Mouse (Mus musculus) kidney, postnatal 0 days (tissue): ENCODE measurements around the gene Tnfsf10. TPM values are rescaled to one million over a fixed set of nuclear protein-coding genes. Genes with fewer than 3 reads are reported as not detected.
"Not testable (repeated sequence)": the region's sequence is repeated elsewhere in the genome, so short reads cannot be mapped to it uniquely, and the experiment has no call there.

Source experiments
- ATAC-seq: fragments of 200-750 bp; cut with Nextera tagmentation; replicated peaks from 2 replicates; pipeline ENCODE4 v1.8.0; 2017; ENCODE audit warnings: low read depth, moderate number of reproducible peaks, moderate TSS enrichment, moderate library complexity; ENCODE audit not compliant: low FRiP score
- DNase-seq: peaks from one replicate; pipeline ENCODE4 v3.0.0-alpha.2; 2016; ENCODE audit warnings: low spot score
- H3K27ac ChIP-seq: fragments of 300-500 bp; sonication (generic); 2 replicates; pipeline ENCODE4 v1.5.1; 2014; ENCODE audit warnings: mild to moderate bottlenecking
- H3K27me3 ChIP-seq: fragments of 300-500 bp; sonication (generic); 2 replicates; pipeline ENCODE4 v1.6.1; 2014; ENCODE audit warnings: low read length, mixed read lengths; ENCODE audit not compliant: insufficient read depth
- H3K36me3 ChIP-seq: fragments of 300-500 bp; sonication (generic); 2 replicates; pipeline ENCODE4 v1.6.1; 2014; ENCODE audit warnings: low read length, mixed read lengths; ENCODE audit not compliant: insufficient read depth
- H3K4me1 ChIP-seq: fragments of 300-500 bp; sonication (generic); replicated peaks from 2 replicates; pipeline ENCODE4 v1.6.1; 2014; ENCODE audit warnings: antibody characterized with exemption, low read length, mixed read lengths; ENCODE audit not compliant: insufficient read depth
- H3K4me2 ChIP-seq: fragments of 300-500 bp; sonication (generic); 2 replicates; pipeline ENCODE4 v1.6.1; 2014; ENCODE audit warnings: mild to moderate bottlenecking, low read length, moderate library complexity, mixed read lengths
- H3K4me3 ChIP-seq: fragments of 300-500 bp; sonication (generic); replicated peaks from 2 replicates; pipeline ENCODE4 v1.5.1; 2014; ENCODE audit warnings: low read depth, low read length
- H3K9ac ChIP-seq: fragments of 300-500 bp; sonication (generic); 2 replicates; pipeline ENCODE4 v1.6.1; 2014; ENCODE audit warnings: low read depth, low read length
- H3K9me3 ChIP-seq: fragments of 300-500 bp; sonication (generic); replicated peaks from 2 replicates; pipeline ENCODE4 v1.6.1; 2016; ENCODE audit warnings: low read length, inconsistent platforms, mixed read lengths
- CTCF ChIP-seq: IDR thresholded peaks from 2 replicates; pipeline ENCODE4 v1.5.1; 2016; ENCODE audit warnings: antibody characterized with exemption, low read depth, mild to moderate bottlenecking, moderate library complexity
- WGBS: fragments of 180-500 bp; shearing (Covaris S2); extraction: QIAGEN DNeasy Blood & Tissue Kit; methylation state at CpG from one replicate; pipeline ENCODE4 v1.1.7; 2014; 5-methylcytosine and 5-hydroxymethylcytosine counted together
- polyA plus RNA-seq: library from polyadenylated mRNA; unstranded; fragments of >200 nt; fragmentation: Nextera tagmentation; extraction: Ambion mirVana; gene quantifications from 2 replicates; pipeline ENCODE4 v1.2.1, GENCODE M21; 2015

Tnfsf10 gene
- polyA plus RNA-seq, 1 experiment from 2014 or later, result 4.1 TPM

DNA sequence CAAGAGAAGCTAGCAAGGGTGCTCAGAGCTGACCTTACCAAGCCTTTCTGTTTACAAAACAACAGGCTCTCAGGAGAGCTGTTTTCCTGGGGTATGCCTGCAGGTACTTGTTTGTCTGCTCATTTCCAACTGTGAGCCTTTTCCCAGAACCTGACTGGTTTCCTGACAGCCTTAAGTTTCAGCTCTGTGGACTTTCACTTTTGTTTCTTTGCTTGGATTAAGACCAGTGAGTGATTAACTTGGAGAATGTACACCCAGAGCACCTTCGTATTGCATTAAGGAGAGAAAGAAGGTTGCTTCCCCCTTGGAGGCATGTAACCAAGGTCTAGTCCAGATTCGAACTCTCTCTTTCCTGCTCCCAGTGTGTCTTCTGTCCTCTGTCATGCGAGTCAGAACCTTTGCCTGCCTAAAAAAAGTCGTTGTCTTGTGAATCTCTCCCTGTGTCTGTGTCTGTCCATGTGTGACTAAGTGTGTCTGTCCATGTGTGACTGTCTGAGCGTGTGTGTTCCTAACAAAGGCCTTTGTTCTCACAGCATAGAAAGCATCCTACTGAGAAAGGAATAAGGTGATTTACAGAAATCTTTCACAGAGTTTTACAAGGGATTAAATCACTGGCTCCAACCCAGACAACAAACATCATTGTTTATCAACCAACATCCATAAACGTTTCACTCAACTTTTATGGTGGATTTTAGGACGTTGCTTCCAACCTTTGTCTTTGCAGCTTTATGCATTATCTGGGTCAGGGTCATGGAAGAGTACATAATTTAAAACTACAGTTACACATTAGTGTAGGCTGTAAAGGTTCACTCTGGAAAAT, 43.7 kb upstream of the Tnfsf10 start:
- Histone ChIP-seq H3K27ac (peak overlapping the region; percentile 77), H3K9me3 (no peaks in the 10 kb centered on the region), H3K36me3 (no peaks in the 10 kb centered on the region), H3K4me3 (no peak overlapping the region), H3K27me3 (no peaks in the 10 kb centered on the region), H3K9ac (no peak overlapping the region), H3K4me1 (peaks cover 18% of the 10 kb centered on the region; the same call in 1 of the 2 replicates), H3K4me2 (no peak overlapping the region)
- no peak for TF ChIP-seq CTCF
- DNase-seq, result peak; percentile 80
- peak; percentile 85 for ATAC-seq
- WGBS, result 8% methylated on average over 7 of the region's 7 CpGs

DNA sequence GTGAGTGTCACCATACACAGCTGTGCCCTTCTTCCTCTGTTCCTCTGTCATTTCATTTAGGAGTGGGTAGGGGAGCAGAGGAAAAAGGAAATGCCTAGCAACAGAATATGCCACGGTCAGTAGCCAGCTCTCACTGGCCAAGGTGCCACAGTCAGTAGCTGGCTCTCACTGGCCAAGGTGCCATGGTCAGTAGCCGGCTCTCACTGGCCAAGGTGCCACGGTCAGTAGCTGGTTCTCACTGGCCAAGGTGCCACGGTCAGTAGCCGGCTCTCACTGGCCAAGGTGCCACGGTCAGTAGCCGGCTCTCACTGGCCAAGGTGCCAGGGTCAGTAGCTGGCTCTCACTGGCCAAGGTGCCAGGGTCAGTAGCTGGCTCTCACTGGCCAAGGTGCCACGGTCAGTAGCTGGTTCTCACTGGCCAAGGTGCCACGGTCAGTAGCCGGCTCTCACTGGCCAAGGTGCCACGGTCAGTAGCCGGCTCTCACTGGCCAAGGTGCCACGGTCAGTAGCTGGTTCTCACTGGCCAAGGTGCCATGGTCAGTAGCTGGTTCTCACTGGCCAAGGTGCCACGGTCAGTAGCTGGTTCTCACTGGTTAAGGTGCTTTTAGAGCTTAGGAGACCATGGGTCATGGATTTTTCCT, 37.4 kb upstream of the Tnfsf10 start:
- not testable (repeated sequence) for ATAC-seq, H3K9ac ChIP-seq, DNase-seq, H3K4me3 ChIP-seq, H3K4me2 ChIP-seq, H3K9me3 ChIP-seq, H3K36me3 ChIP-seq, H3K27me3 ChIP-seq
- Histone ChIP-seq H3K27ac (peak overlapping the region; percentile 79), H3K4me1 (peaks cover 19% of the 10 kb centered on the region)
- WGBS, result 75% methylated on average over 7 of the region's 14 CpGs

DNA sequence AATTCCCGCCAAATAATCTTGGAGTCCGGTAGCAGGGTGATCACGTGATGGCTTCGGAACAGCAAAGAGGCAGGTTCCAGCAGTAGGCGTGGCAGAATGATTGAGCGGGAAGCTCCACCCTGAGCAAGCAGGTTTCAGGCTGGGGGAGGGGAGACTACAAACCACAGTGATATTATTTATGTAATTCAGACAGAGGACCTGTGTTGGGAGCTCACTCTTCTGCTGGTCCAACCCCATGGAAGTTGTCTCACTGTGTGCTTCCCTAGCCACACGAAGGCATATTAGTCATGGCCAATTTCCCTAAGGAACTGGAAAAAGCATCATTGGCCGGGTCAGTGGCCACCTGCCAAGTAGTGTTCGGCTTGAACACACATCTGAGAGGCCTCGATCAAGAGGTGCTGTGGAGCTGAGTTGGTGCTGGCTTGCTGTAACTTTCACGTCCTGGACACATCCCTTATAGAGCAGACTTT, 36.5 kb upstream of the Tnfsf10 start:
- Histone ChIP-seq H3K9me3 (no peaks in the 10 kb centered on the region), H3K36me3 (no peaks in the 10 kb centered on the region), H3K4me1 (peaks cover 22% of the 10 kb centered on the region), H3K27ac (peak overlapping the region; percentile 79), H3K9ac (no peak overlapping the region), H3K4me2 (no peak overlapping the region), H3K27me3 (no peaks in the 10 kb centered on the region), H3K4me3 (no peak overlapping the region)
- TF ChIP-seq CTCF, result no peak
- ATAC-seq (peak; percentile 38; the same call in 1 of the 2 replicates), DNase-seq (no peak)
- WGBS, result 39% methylated on average over 11 of the region's 11 CpGs

DNA sequence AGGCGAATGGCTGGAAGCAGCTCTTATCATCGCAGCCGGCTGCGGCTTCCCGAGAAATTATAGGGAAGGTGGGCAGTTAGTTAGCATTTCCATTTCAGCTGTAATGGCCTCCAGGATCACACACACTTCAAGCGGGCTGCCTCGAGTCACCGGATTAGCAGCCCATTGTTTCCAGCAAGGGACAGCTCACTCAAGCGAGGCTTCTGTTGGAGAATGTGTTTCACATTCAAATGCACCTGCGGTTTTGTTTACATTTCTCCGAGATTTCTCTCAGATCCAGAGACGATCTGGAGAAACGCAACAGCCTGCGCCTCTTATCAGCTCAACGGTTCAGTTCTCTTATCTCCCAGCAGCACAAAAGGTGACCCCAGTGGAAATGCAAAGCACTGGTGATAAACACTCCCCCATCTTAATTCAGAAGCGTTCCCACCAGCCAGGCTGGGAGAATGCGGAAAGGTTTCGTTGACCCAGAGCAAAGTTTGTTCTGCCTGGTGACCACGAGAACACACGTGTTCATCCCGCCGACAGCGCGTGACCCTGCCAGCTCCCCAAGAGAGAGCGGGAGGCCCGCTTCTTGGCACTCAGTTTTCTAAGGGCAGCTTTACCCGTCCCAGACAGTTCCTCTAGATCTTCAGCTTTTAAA, 33.6 kb upstream of the Tnfsf10 start:
- H3K27me3 ChIP-seq, result no peaks in the 10 kb centered on the region
- no peaks in the 10 kb centered on the region for H3K9me3 ChIP-seq
- 0 out of 2 replicates have a peak overlapping the region, but pooled peaks have one; percentile 27 for H3K9ac ChIP-seq
- ATAC-seq (peak; percentile 78), DNase-seq (peak; percentile 63)
- peak overlapping the region; percentile 88 for H3K27ac ChIP-seq
- 11% methylated on average over 27 of the region's 27 CpGs for WGBS
- H3K36me3 ChIP-seq, result no peaks in the 10 kb centered on the region
- peak overlapping the region; percentile 47 for H3K4me2 ChIP-seq
- H3K4me3 ChIP-seq, result no peak overlapping the region
- no peak for TF ChIP-seq CTCF
- H3K4me1 ChIP-seq, result peaks cover 22% of the 10 kb centered on the region

DNA sequence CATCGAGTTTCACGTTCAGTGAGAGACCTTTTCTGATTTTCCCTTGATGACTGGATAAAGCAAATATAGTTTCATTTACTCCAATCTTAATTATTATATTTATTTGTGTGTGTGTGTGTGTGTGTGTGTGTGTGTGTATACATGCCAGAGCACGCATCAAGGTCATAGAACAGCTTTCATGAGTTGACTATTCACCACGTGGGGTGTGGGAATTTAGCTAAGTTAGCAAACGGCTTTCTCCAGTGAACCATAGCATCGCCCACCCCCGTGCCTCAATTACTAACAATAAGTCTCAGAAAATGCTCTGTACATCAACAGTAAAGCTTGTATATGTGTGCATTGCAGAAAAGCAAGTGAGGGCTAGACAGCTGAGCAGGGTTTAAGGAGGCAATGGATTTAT, 33.0 kb upstream of the Tnfsf10 start:
- no peak overlapping the region for H3K9ac ChIP-seq
- peak overlapping the region; percentile 88 for H3K27ac ChIP-seq
- no peaks in the 10 kb centered on the region for H3K9me3 ChIP-seq
- DNase-seq, result no peak
- H3K4me3 ChIP-seq, result no peak overlapping the region
- no peaks in the 10 kb centered on the region for H3K27me3 ChIP-seq
- no peaks in the 10 kb centered on the region for H3K36me3 ChIP-seq
- H3K4me2 ChIP-seq, result peak overlapping the region; percentile 47; the same call in 1 of the 2 replicates
- no peak for TF ChIP-seq CTCF
- ATAC-seq, result peak; percentile 4; the same call in 1 of the 2 replicates
- WGBS, result 41% methylated on average over 7 of the region's 7 CpGs
- peaks cover 23% of the 10 kb centered on the region for H3K4me1 ChIP-seq

DNA sequence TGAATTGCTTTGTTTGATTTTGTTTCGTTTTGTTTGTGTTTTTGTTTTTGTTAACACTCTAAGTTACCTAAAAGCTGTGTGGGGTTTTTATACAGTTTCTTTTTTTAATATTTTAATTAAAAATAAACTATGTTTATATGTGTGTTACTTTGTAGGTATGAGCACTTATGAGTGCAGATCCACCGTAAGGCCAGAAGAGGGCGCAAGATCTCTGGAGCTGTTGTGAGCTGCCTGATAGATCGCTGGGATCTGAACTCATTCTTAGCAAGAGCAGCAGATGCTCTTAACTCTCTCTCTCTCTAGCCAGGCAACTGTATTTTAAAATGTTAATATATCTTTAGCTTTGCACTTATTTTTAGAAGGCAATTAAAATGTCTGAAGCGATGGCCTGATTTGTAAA, 32.6 kb upstream of the Tnfsf10 start:
- no peak overlapping the region for H3K4me3 ChIP-seq
- 86% methylated on average over 5 of the region's 5 CpGs for WGBS
- H3K36me3 ChIP-seq, result no peaks in the 10 kb centered on the region
- no peaks in the 10 kb centered on the region for H3K9me3 ChIP-seq
- H3K9ac ChIP-seq, result no peak overlapping the region
- peaks cover 27% of the 10 kb centered on the region for H3K4me1 ChIP-seq
- no peak overlapping the region for H3K4me2 ChIP-seq
- peak; percentile 54 for TF ChIP-seq CTCF
- no peaks in the 10 kb centered on the region for H3K27me3 ChIP-seq
- DNase-seq, result no peak
- no peak for ATAC-seq
- peak overlapping the region; percentile 88 for H3K27ac ChIP-seq
